Mouse (Mus musculus) heart, embryonic 16.5 days (tissue): ENCODE measurements around the gene Faap100. TPM values are rescaled to one million over a fixed set of nuclear protein-coding genes. Genes with fewer than 3 reads are reported as not detected.
A peak's percentile ranks its signal among the peaks of the same experiment; 100 is the strongest.
"Not testable (repeated sequence)": the region's sequence is repeated elsewhere in the genome, so short reads cannot be mapped to it uniquely, and the experiment has no call there.

ENCODE experiments used
- ATAC-seq: fragments of 200-750 bp; cut with Nextera tagmentation; replicated peaks from 2 replicates; pipeline ENCODE4 v1.8.0; 2017; ENCODE audit warnings: moderate number of reproducible peaks; ENCODE audit not compliant: insufficient read depth, low FRiP score; ENCODE audit errors: extremely low read depth
- H3K27ac ChIP-seq: fragments of 300-500 bp; sonication (generic); 2 replicates; pipeline ENCODE4 v1.5.1; 2014; ENCODE audit warnings: mild to moderate bottlenecking, low read length, control low read depth, moderate library complexity
- H3K27me3 ChIP-seq: fragments of 300-500 bp; sonication (generic); 2 replicates; pipeline ENCODE4 v1.6.1; 2014; ENCODE audit warnings: low read length, mixed read lengths; ENCODE audit not compliant: control insufficient read depth, insufficient read depth
- H3K36me3 ChIP-seq: fragments of 300-500 bp; sonication (generic); 2 replicates; pipeline ENCODE4 v1.6.1; 2014; ENCODE audit not compliant: control insufficient read depth, insufficient read depth
- H3K4me1 ChIP-seq: fragments of 300-500 bp; sonication (generic); 2 replicates; pipeline ENCODE4 v1.6.1; 2014; ENCODE audit warnings: low read length, mixed read lengths; ENCODE audit not compliant: control insufficient read depth, insufficient read depth
- H3K4me2 ChIP-seq: fragments of 300-500 bp; sonication (generic); 2 replicates; pipeline ENCODE4 v1.6.1; 2014; ENCODE audit warnings: low read depth, mild to moderate bottlenecking, control low read depth, low read length
- H3K4me3 ChIP-seq: fragments of 300-500 bp; sonication (generic); 2 replicates; pipeline ENCODE4 v1.5.1; 2014; ENCODE audit warnings: mild to moderate bottlenecking, control low read depth, low read length
- H3K9ac ChIP-seq: fragments of 300-500 bp; sonication (generic); 2 replicates; pipeline ENCODE4 v1.6.1; 2014; ENCODE audit warnings: low read length, control low read depth
- H3K9me3 ChIP-seq: fragments of 300-500 bp; sonication (generic); replicated peaks from 2 replicates; pipeline ENCODE4 v1.6.1; 2016; ENCODE audit warnings: low read length; ENCODE audit not compliant: control insufficient read depth
- WGBS: fragments of 180-500 bp; shearing (Covaris S2); extraction: QIAGEN DNeasy Blood & Tissue Kit; methylation state at CpG from one replicate; pipeline ENCODE4 v1.1.7; 2014; 5-methylcytosine and 5-hydroxymethylcytosine counted together
- polyA plus RNA-seq: library from polyadenylated mRNA; unstranded; fragments of >200 nt; fragmentation: Nextera tagmentation; extraction: Ambion mirVana; gene quantifications from 2 replicates; pipeline ENCODE4 v1.2.1, GENCODE M21; 2015

Gene Faap100
- polyA plus RNA-seq, 1 experiment from 2014 or later = 28.8 TPM

- peak overlapping the region; percentile 98 for H3K4me3 ChIP-seq
- WGBS = 14% methylated on average over 11 of the region's 11 CpGs
- peaks cover 3% of the 10 kb centered on the region; the same call in 1 of the 2 replicates for H3K36me3 ChIP-seq
- no peaks in the 10 kb centered on the region for H3K27me3 ChIP-seq
- H3K9me3 ChIP-seq = no peaks in the 10 kb centered on the region
- ATAC-seq = no peak
- peaks cover 38% of the 10 kb centered on the region for H3K4me1 ChIP-seq
- H3K27ac ChIP-seq = peak overlapping the region; percentile 100
- peak overlapping the region; percentile 100 for H3K9ac ChIP-seq
- H3K4me2 ChIP-seq = peak overlapping the region; percentile 95
Measured at GRCm38 (mm10) chr11:120350711-120351110, 27.9 kb downstream of the Faap100 start.

DNA sequence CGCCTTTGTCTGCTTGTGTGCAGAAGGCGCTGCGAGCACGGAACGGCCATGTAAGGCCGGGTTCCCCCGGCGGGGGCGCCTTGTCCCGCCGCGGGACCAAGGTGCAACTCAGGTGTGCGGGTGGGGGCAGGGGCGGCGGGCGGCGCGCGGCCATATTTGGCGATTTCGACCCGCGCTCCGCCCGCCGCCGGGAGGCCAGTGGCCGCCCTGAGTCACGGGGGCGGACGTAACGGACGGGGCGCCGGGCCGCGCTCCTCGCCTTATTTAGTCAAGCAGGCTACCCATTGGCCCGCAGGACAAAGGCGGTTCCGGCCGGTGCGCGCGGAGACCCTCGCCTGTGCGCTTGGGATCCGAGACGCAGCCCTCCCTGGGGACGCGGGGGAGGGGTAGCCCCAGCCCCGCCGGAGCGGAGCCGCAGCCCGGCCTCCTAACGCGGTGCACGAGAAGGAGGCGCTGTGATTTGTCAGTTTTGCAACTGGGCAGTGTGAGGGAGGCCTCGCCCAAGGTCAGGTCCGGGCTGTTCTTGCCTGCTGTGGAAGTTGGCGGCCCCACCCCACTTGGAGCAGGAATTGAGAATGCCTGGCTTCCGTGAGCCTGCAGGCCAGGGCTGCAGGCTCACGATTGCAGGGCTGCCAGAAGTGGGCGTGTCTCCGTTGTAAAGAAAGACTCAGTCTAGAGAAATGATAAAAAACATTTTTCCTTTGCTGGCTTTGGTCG is 28.4 kb downstream of the Faap100 start:
- ATAC-seq = peak; percentile 82
- peak overlapping the region; percentile 98 for H3K4me3 ChIP-seq
- peak overlapping the region; percentile 95 for H3K4me2 ChIP-seq
- no peaks in the 10 kb centered on the region for H3K27me3 ChIP-seq
- H3K27ac ChIP-seq = peak overlapping the region; percentile 100
- no peaks in the 10 kb centered on the region for H3K9me3 ChIP-seq
- peaks cover 7% of the 10 kb centered on the region for H3K36me3 ChIP-seq
- peak overlapping the region; percentile 100 for H3K9ac ChIP-seq
- under 1% methylated on average over 66 of the region's 68 CpGs for WGBS
- H3K4me1 ChIP-seq = peaks cover 38% of the 10 kb centered on the region

GRCm38 (mm10) chr11:120349371-120349985 is 29.1 kb downstream of the Faap100 start:
- Histone ChIP-seq H3K4me1 (peaks cover 36% of the 10 kb centered on the region), H3K4me2 (peak overlapping the region; percentile 95), H3K36me3 (peaks cover 10% of the 10 kb centered on the region), H3K9me3 (no peaks in the 10 kb centered on the region), H3K9ac (peak overlapping the region; percentile 100), H3K27ac (peak overlapping the region; percentile 100), H3K27me3 (no peaks in the 10 kb centered on the region), H3K4me3 (peak overlapping the region; percentile 98)
- no peak for ATAC-seq
- WGBS = 5% methylated on average over 16 of the region's 16 CpGs

GRCm38 (mm10) chr11:120348684-120349370 is 29.7 kb downstream of the Faap100 start:
- Histone ChIP-seq H3K27me3 (no peaks in the 10 kb centered on the region), H3K36me3 (peaks cover 10% of the 10 kb centered on the region), H3K4me1 (peaks cover 34% of the 10 kb centered on the region), H3K9ac (peak overlapping the region; percentile 100), H3K9me3 (no peaks in the 10 kb centered on the region), H3K4me2 (peak overlapping the region; percentile 95), H3K4me3 (peak overlapping the region; percentile 98), H3K27ac (peak overlapping the region; percentile 100)
- ATAC-seq = peak; percentile 3
- 1% methylated on average over 46 of the region's 53 CpGs for WGBS

GRCm38 (mm10) chr11:120347791-120348683 is 30.5 kb downstream of the Faap100 start, which contains the start of gene Actg1:
Gene Actg1, minus strand, starts transcription at chr11:120348542.
- peak within 1 kb of the TSS; percentile 95 for H3K4me2 ChIP-seq
- peaks cover 26% of the 10 kb centered on the region for H3K4me1 ChIP-seq
- H3K27ac ChIP-seq = peak within 1 kb of the TSS; percentile 100
- H3K36me3 ChIP-seq = peaks cover 10% of the 10 kb centered on the region
- H3K27me3 ChIP-seq = no peaks in the 10 kb centered on the region
- 5% methylated on average over 100 of the region's 103 CpGs for WGBS
- ATAC-seq = peak; percentile 64
- peak within 1 kb of the TSS; percentile 100 for H3K9ac ChIP-seq
- H3K9me3 ChIP-seq = no peaks in the 10 kb centered on the region
- peak within 1 kb of the TSS; percentile 98 for H3K4me3 ChIP-seq

- Histone ChIP-seq H3K27ac (peak overlapping the region; percentile 100), H3K9me3 (no peaks in the 10 kb centered on the region), H3K4me2 (peak overlapping the region; percentile 67), H3K4me1 (peaks cover 18% of the 10 kb centered on the region), H3K36me3 (peaks cover 10% of the 10 kb centered on the region), H3K27me3 (no peaks in the 10 kb centered on the region), H3K9ac (peak overlapping the region; percentile 100), H3K4me3 (peak overlapping the region; percentile 98)
- no peak for ATAC-seq
- 2% methylated on average over 10 of the region's 10 CpGs for WGBS
Measured at GRCm38 (mm10) chr11:120347301-120347700, 31.3 kb downstream of the Faap100 start.

DNA sequence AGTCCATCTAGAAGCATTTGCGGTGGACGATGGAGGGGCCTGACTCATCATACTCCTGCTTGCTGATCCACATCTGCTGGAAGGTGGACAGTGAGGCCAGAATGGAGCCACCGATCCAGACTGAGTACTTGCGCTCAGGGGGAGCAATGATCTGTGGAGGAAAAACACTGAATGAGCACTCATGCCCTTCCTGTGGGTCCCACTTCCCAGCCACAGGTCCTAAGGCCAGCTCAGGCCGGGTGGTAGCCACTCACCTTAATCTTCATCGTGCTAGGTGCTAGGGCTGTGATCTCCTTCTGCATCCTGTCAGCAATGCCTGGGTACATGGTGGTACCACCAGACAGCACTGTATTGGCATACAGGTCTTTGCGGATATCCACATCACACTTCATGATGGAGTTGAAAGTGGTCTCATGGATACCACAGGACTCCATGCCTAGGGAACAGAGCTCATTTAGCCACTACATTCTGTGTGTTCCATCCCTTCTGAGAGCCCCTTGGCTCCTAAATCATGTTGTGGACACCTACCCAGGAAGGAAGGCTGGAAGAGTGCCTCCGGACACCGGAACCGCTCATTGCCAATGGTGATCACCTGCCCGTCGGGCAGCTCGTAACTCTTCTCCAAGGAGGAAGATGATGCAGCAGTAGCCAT is 32.1 kb downstream of the Faap100 start:
- ATAC-seq, H3K36me3 ChIP-seq, H3K27me3 ChIP-seq, H3K9me3 ChIP-seq: not testable (repeated sequence)
- H3K4me2 ChIP-seq = peak overlapping the region; percentile 63
- peak overlapping the region; percentile 12; the same call in 1 of the 2 replicates for H3K27ac ChIP-seq
- peak overlapping the region; percentile 63 for H3K4me3 ChIP-seq
- peak overlapping the region; percentile 73 for H3K9ac ChIP-seq
- 21% methylated on average over 10 of the region's 13 CpGs for WGBS
- peaks cover 12% of the 10 kb centered on the region for H3K4me1 ChIP-seq

DNA sequence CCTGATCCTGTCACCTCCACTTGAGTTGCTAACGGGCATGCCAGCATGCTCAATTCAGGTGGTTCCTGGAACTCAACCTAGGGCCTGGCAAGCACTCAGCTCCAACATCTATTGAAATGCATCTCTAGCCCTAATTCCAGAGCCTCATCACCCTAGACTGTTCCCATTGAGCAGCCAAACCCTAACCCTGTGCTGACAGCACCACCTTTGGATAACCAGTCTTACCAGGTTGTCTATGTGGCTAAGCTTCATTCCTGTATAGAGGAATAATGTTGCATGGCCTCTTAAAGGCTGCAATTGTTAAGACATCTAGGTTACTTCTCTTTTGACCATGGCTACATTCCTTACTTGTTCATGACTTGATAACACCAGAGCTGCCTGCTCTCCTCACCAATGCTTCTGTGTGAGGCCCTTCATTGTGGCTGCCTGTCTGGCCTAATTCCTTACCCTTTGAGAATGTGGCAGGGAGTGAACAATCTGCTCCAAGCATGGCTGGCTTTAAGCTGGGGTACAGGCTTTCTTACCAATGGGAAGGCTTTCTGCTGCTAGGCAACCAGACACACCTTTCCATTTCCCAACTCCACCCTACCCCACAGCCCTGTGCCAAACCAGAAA is 33.4 kb downstream of the Faap100 start:
- 35% methylated on average over 1 of the region's 1 CpGs for WGBS
- ATAC-seq = no peak
- H3K36me3 ChIP-seq = peaks cover 10% of the 10 kb centered on the region

More for the DNA sequence above, 33.4 kb downstream of the Faap100 start:
- Histone ChIP-seq H3K4me2 (peak overlapping the region; percentile 69), H3K27ac (peak overlapping the region; percentile 22), H3K9ac (peak overlapping the region; percentile 71), H3K4me1 (peaks cover 3% of the 10 kb centered on the region), H3K9me3 (no peaks in the 10 kb centered on the region; the same call in 1 of the 2 replicates), H3K27me3 (no peaks in the 10 kb centered on the region), H3K4me3 (peak overlapping the region; percentile 44)
